Mouse (Mus musculus) adipocyte (in vitro differentiated cells): ENCODE results near the gene Rnf220.
A peak's percentile ranks its signal among the peaks of the same experiment; 100 is the strongest.

Experiments
- DNase-seq: peaks from one replicate; pipeline ENCODE4 v3.0.0-alpha.2; 2016; ENCODE audit warnings: low spot score

Gene Rnf220

GRCm38 (mm10) chr4:117379803-117380557 lies 116.9 kb downstream of the Rnf220 start:
- DNase-seq = no peak

- DNase-seq = no peak
These were observed 122.7 kb downstream of the Rnf220 start for GRCm38 (mm10) chr4:117374078-117374540.

- DNase-seq = no peak
These were observed 123.4 kb downstream of the Rnf220 start for GRCm38 (mm10) chr4:117373324-117374077.

- peak; percentile 51 for DNase-seq
These were observed 125.0 kb downstream of the Rnf220 start for GRCm38 (mm10) chr4:117371896-117372295.

GRCm38 (mm10) chr4:117370354-117370753 lies 126.5 kb downstream of the Rnf220 start:
- no peak for DNase-seq

- DNase-seq = no peak
These were observed 127.3 kb downstream of the Rnf220 start for GRCm38 (mm10) chr4:117369571-117369970.

GRCm38 (mm10) chr4:117367365-117367764 lies 129.5 kb downstream of the Rnf220 start:
- DNase-seq = no peak

- DNase-seq = no peak
These were observed 134.8 kb downstream of the Rnf220 start for GRCm38 (mm10) chr4:117362085-117362484.

GRCm38 (mm10) chr4:117361558-117361873 lies 135.3 kb downstream of the Rnf220 start:
- DNase-seq = no peak

- DNase-seq = peak; percentile 21
These were observed 135.9 kb downstream of the Rnf220 start for GRCm38 (mm10) chr4:117360713-117361557.

GRCm38 (mm10) chr4:117359803-117360382 lies 137.0 kb downstream of the Rnf220 start:
- no peak for DNase-seq

- DNase-seq = no peak
These were observed 138.9 kb downstream of the Rnf220 start for GRCm38 (mm10) chr4:117357917-117358316.

GRCm38 (mm10) chr4:117357104-117357503 lies 139.7 kb downstream of the Rnf220 start:
- DNase-seq = no peak

GRCm38 (mm10) chr4:117356223-117356622 lies 140.6 kb downstream of the Rnf220 start:
- no peak for DNase-seq

GRCm38 (mm10) chr4:117354651-117355050 lies 142.2 kb downstream of the Rnf220 start:
- DNase-seq = no peak

- DNase-seq = no peak
These were observed 143.9 kb downstream of the Rnf220 start for GRCm38 (mm10) chr4:117352957-117353356.

- DNase-seq = no peak
These were observed 144.8 kb downstream of the Rnf220 start for GRCm38 (mm10) chr4:117352071-117352470.

GRCm38 (mm10) chr4:117350139-117350693 lies 146.6 kb downstream of the Rnf220 start:
- DNase-seq = no peak

- no peak for DNase-seq
These were observed 147.5 kb downstream of the Rnf220 start for GRCm38 (mm10) chr4:117349327-117349726.

- DNase-seq = peak; percentile 63
These were observed 150.8 kb downstream of the Rnf220 start for GRCm38 (mm10) chr4:117346025-117346424.

- no peak for DNase-seq
These were observed 153.5 kb downstream of the Rnf220 start for GRCm38 (mm10) chr4:117343385-117343784.

- DNase-seq = no peak
These were observed 154.1 kb downstream of the Rnf220 start for GRCm38 (mm10) chr4:117342751-117343150.
